Mouse (Mus musculus) E14TG2a.4 (cell line): Measurements from ENCODE around the gene Plcd3.

Experiments
- H3K27me3 ChIP-seq: 2 replicates; pipeline ENCODE4 v1.6.1; 2014; ENCODE audit warnings: low read length, control low read depth; ENCODE audit not compliant: insufficient read depth
- H3K36me3 ChIP-seq: 2 replicates; pipeline ENCODE4 v1.6.1; 2014; ENCODE audit warnings: low read length, control low read depth; ENCODE audit not compliant: insufficient read depth
- H3K4me1 ChIP-seq: replicated peaks from 2 replicates; pipeline ENCODE4 v1.6.1; 2014; ENCODE audit warnings: low read depth, low read length, control low read depth
- H3K4me3 ChIP-seq: replicated peaks from 2 replicates; pipeline ENCODE4 v1.5.1; 2014; ENCODE audit warnings: mild to moderate bottlenecking, low read length
- H3K9me3 ChIP-seq: 2 replicates; pipeline ENCODE4 v1.6.1; 2014; ENCODE audit warnings: low read length, control low read depth
- CTCF ChIP-seq: conservative IDR thresholded peaks from 2 replicates; pipeline ENCODE4 v1.5.1; 2014; ENCODE audit warnings: low read length
- NANOG ChIP-seq: IDR thresholded peaks from 2 replicates; pipeline ENCODE4 v1.6.1; 2014; ENCODE audit warnings: borderline replicate concordance, low read length, mixed read lengths
- POU5F1 ChIP-seq: IDR thresholded peaks from 2 replicates; pipeline ENCODE4 v1.6.1; 2014; ENCODE audit warnings: low read length, borderline replicate concordance

Plcd3 gene

GRCm38 (mm10) chr11:103038037-103038436 lies 63.4 kb downstream of the Plcd3 start:
- TF ChIP-seq POU5F1, result no peak
- TF ChIP-seq NANOG, result no peak
- TF ChIP-seq CTCF, result no peak
- Histone ChIP-seq H3K27me3 (no peaks in the 10 kb centered on the region), H3K4me3 (no peak overlapping the region), H3K36me3 (peaks cover 60% of the 10 kb centered on the region), H3K9me3 (no peaks in the 10 kb centered on the region), H3K4me1 (peaks cover 87% of the 10 kb centered on the region)

GRCm38 (mm10) chr11:103036881-103037465 lies 64.5 kb downstream of the Plcd3 start:
- Histone ChIP-seq H3K36me3 (peaks cover 67% of the 10 kb centered on the region), H3K27me3 (no peaks in the 10 kb centered on the region), H3K4me3 (no peak overlapping the region), H3K4me1 (peaks cover 86% of the 10 kb centered on the region), H3K9me3 (no peaks in the 10 kb centered on the region)
- no peak for TF ChIP-seq POU5F1
- no peak for TF ChIP-seq CTCF
- TF ChIP-seq NANOG, result no peak

GRCm38 (mm10) chr11:103035007-103035406 lies 66.5 kb downstream of the Plcd3 start:
- H3K4me3 ChIP-seq, result no peak overlapping the region
- H3K36me3 ChIP-seq, result peaks cover 81% of the 10 kb centered on the region
- H3K4me1 ChIP-seq, result peaks cover 88% of the 10 kb centered on the region
- no peaks in the 10 kb centered on the region for H3K27me3 ChIP-seq
- H3K9me3 ChIP-seq, result no peaks in the 10 kb centered on the region
- TF ChIP-seq POU5F1 (no peak), CTCF (no peak), NANOG (no peak)

GRCm38 (mm10) chr11:103033030-103033429 lies 68.4 kb downstream of the Plcd3 start:
- H3K9me3 ChIP-seq, result no peaks in the 10 kb centered on the region
- TF ChIP-seq CTCF, result no peak
- TF ChIP-seq NANOG, result no peak

GRCm38 (mm10) chr11:103028176-103028891 lies 73.1 kb downstream of the Plcd3 start, which contains the start of the genes Nmt1 and Dcakd:
TSS of gene Nmt1 (plus strand) at chr11:103028190.
TSS of gene Dcakd (minus strand) at chr11:103028333.
- peak within 1 kb of the TSS; percentile 95 for H3K4me3 ChIP-seq
- H3K27me3 ChIP-seq, result no peaks in the 10 kb centered on the region
- TF ChIP-seq CTCF (no peak), NANOG (no peak), POU5F1 (no peak)
- H3K36me3 ChIP-seq, result peaks cover 52% of the 10 kb centered on the region
- no peaks in the 10 kb centered on the region for H3K9me3 ChIP-seq
- peaks cover 53% of the 10 kb centered on the region for H3K4me1 ChIP-seq

More at GRCm38 (mm10) chr11:103033030-103033429, 68.4 kb downstream of the Plcd3 start:
- Histone ChIP-seq H3K4me3 (no peak overlapping the region), H3K4me1 (peaks cover 81% of the 10 kb centered on the region), H3K27me3 (no peaks in the 10 kb centered on the region), H3K36me3 (peaks cover 64% of the 10 kb centered on the region)

GRCm38 (mm10) chr11:103027570-103028175 lies 73.8 kb downstream of the Plcd3 start:
- Histone ChIP-seq H3K4me3 (peak overlapping the region; percentile 95), H3K36me3 (peaks cover 53% of the 10 kb centered on the region), H3K27me3 (no peaks in the 10 kb centered on the region), H3K9me3 (no peaks in the 10 kb centered on the region), H3K4me1 (peaks cover 49% of the 10 kb centered on the region)
- TF ChIP-seq NANOG (no peak), CTCF (no peak), POU5F1 (no peak)

GRCm38 (mm10) chr11:103026901-103027300 lies 74.6 kb downstream of the Plcd3 start:
- Histone ChIP-seq H3K27me3 (no peaks in the 10 kb centered on the region), H3K4me3 (peak overlapping the region; percentile 95; the same call in 1 of the 2 replicates), H3K9me3 (no peaks in the 10 kb centered on the region), H3K36me3 (peaks cover 51% of the 10 kb centered on the region), H3K4me1 (peaks cover 41% of the 10 kb centered on the region)
- no peak for TF ChIP-seq CTCF

- 0 out of 2 replicates have a peak, but pooled peaks have one; percentile 18 for TF ChIP-seq CTCF
- no peak for TF ChIP-seq POU5F1
- no peak for TF ChIP-seq NANOG
Measured at GRCm38 (mm10) chr11:103023974-103024373, 77.5 kb downstream of the Plcd3 start.

More at GRCm38 (mm10) chr11:103023974-103024373, 77.5 kb downstream of the Plcd3 start:
- Histone ChIP-seq H3K4me3 (no peak overlapping the region), H3K36me3 (peaks cover 36% of the 10 kb centered on the region), H3K27me3 (no peaks in the 10 kb centered on the region), H3K4me1 (peaks cover 25% of the 10 kb centered on the region), H3K9me3 (no peaks in the 10 kb centered on the region)
